Mouse (Mus musculus) lung, embryonic 14.5 days (tissue): Measurements from ENCODE around the gene Rtn3. TPM values are rescaled to one million over a fixed set of nuclear protein-coding genes. Genes with fewer than 3 reads are reported as not detected.

Experiments
- ATAC-seq: fragments of 200-750 bp; cut with Nextera tagmentation; 2 replicates; pipeline ENCODE4 v1.8.0; 2017; ENCODE audit warnings: mild to moderate bottlenecking, moderate TSS enrichment, moderate library complexity; ENCODE audit not compliant: insufficient read depth
- DNase-seq: peaks from one replicate; pipeline ENCODE4 v3.0.0-alpha.2; 2015
- H3K27ac ChIP-seq: fragments of 300-500 bp; sonication (generic); 2 replicates; pipeline ENCODE4 v1.5.1; 2014; ENCODE audit warnings: low read depth, mild to moderate bottlenecking, moderate library complexity
- H3K27me3 ChIP-seq: fragments of 300-500 bp; sonication (generic); 2 replicates; pipeline ENCODE4 v1.6.1; 2014; ENCODE audit warnings: low read length, control low read depth; ENCODE audit not compliant: insufficient read depth
- H3K36me3 ChIP-seq: fragments of 300-500 bp; sonication (generic); 2 replicates; pipeline ENCODE4 v1.6.1; 2014; ENCODE audit warnings: control low read depth; ENCODE audit not compliant: insufficient read depth
- H3K4me1 ChIP-seq: fragments of 300-500 bp; sonication (generic); 2 replicates; pipeline ENCODE4 v1.6.1; 2014; ENCODE audit warnings: antibody characterized with exemption, control low read depth; ENCODE audit not compliant: insufficient read depth
- H3K4me2 ChIP-seq: fragments of 300-500 bp; sonication (generic); 2 replicates; pipeline ENCODE4 v1.6.1; 2014; ENCODE audit warnings: mild to moderate bottlenecking
- H3K4me3 ChIP-seq: fragments of 300-500 bp; sonication (generic); 2 replicates; pipeline ENCODE4 v1.5.1; 2014; ENCODE audit warnings: low read depth, low read length
- H3K9ac ChIP-seq: fragments of 300-500 bp; sonication (generic); 2 replicates; pipeline ENCODE4 v1.6.1; 2014
- H3K9me3 ChIP-seq: fragments of 300-500 bp; sonication (generic); 2 replicates; pipeline ENCODE4 v1.6.1; 2016; ENCODE audit warnings: low read depth, low read length, control low read depth
- CTCF ChIP-seq: IDR thresholded peaks from 2 replicates; pipeline ENCODE4 v1.5.1; 2016; ENCODE audit warnings: antibody characterized with exemption, low read depth
- WGBS: fragments of 180-500 bp; shearing (Covaris S2); extraction: QIAGEN DNeasy Blood & Tissue Kit; methylation state at CpG from one replicate; pipeline ENCODE4 v1.1.7; 2014; 5-methylcytosine and 5-hydroxymethylcytosine counted together
- polyA plus RNA-seq: library from polyadenylated mRNA; unstranded; fragments of >200 nt; fragmentation: Nextera tagmentation; extraction: Ambion mirVana; gene quantifications from 2 replicates; pipeline ENCODE4 v1.2.1, GENCODE M21; 2014

Gene Rtn3
- polyA plus RNA-seq, 1 experiment from 2014 or later, result 112 TPM

- no peak for TF ChIP-seq CTCF
- H3K4me2 ChIP-seq, result peak overlapping the region; percentile 81
- WGBS, result 34% methylated on average over 14 of the region's 14 CpGs
- peak; percentile 63 for DNase-seq
- peak overlapping the region; percentile 99 for H3K27ac ChIP-seq
- peak overlapping the region; percentile 92 for H3K9ac ChIP-seq
- H3K9me3 ChIP-seq, result no peaks in the 10 kb centered on the region
- H3K4me3 ChIP-seq, result peak overlapping the region; percentile 73
- H3K36me3 ChIP-seq, result 0 out of 2 replicates have a peak, but pooled peaks cover 3% of the 10 kb centered on the region
- ATAC-seq, result no peak
- no peaks in the 10 kb centered on the region for H3K27me3 ChIP-seq
- H3K4me1 ChIP-seq, result no peaks in the 10 kb centered on the region
Measured at GRCm38 (mm10) chr19:7495221-7496038, 12.3 kb upstream of the Rtn3 start.

DNA sequence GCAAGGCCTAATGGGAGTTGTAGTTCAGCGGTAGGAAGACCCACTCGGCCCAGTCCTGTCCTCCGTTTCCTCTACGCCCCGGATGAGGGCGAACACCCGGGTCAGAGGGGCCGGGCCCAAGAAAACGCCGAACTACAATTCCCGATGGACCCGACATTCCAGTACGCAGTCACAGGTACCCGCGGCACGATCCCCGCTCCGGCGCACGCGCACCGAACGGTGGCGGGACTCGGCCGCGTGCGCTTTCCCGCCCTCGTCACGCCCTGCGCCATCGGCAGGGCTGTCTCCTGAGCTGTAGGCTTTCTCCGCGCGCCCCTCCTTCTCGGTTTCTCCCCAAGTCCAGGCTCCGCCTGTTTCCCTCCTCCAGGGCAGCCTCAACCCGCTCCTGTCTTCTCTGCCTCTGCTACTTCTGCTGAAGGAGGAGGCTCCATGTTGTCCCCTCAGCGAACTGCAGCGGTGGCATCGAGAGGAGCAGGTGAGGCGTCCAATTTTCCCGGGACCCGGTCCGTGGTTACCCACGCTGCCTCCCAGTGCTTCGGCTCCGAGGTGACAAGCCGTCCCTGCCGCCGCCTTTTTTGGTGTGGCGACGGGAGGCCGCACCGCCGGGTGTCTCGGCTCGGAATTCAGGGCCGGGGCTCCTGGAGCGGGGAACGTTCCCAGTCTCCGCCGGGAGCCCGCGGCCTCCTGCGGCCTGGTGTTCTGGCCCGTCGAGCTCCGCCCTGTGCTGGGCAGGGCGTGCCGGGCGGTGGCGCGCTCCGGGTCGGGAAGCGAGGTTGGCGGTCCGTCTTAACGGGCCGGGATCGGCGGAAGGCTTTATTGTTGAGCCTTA lies 11.3 kb upstream of the Rtn3 start:
- H3K4me3 ChIP-seq, result peak overlapping the region; percentile 73
- ATAC-seq, result peak; percentile 96
- peak overlapping the region; percentile 81 for H3K4me2 ChIP-seq
- under 1% methylated on average over 84 of the region's 84 CpGs for WGBS
- H3K9ac ChIP-seq, result peak overlapping the region; percentile 92
- H3K9me3 ChIP-seq, result no peaks in the 10 kb centered on the region
- no peaks in the 10 kb centered on the region for H3K4me1 ChIP-seq
- no peaks in the 10 kb centered on the region for H3K27me3 ChIP-seq
- H3K36me3 ChIP-seq, result 0 out of 2 replicates have a peak, but pooled peaks cover 3% of the 10 kb centered on the region
- peak; percentile 98 for DNase-seq
- H3K27ac ChIP-seq, result peak overlapping the region; percentile 99
- TF ChIP-seq CTCF, result no peak

- H3K36me3 ChIP-seq, result no peaks in the 10 kb centered on the region
- peak within 1 kb of the TSS; percentile 92 for H3K9ac ChIP-seq
- peak within 1 kb of the TSS; percentile 99 for H3K27ac ChIP-seq
- WGBS, result 27% methylated on average over 31 of the region's 31 CpGs
- H3K27me3 ChIP-seq, result no peaks in the 10 kb centered on the region
- no peaks in the 10 kb centered on the region for H3K9me3 ChIP-seq
- peak within 1 kb of the TSS; percentile 81 for H3K4me2 ChIP-seq
- H3K4me3 ChIP-seq, result peak within 1 kb of the TSS; percentile 73
- DNase-seq (no peak), ATAC-seq (no peak)
- no peaks in the 10 kb centered on the region for H3K4me1 ChIP-seq
- no peak for TF ChIP-seq CTCF
Measured at GRCm38 (mm10) chr19:7493352-7494186, 10.5 kb upstream of the Rtn3 start, which contains the start of gene Atl3. Gene Atl3 (plus strand): TSS chr19:7494040.

DNA sequence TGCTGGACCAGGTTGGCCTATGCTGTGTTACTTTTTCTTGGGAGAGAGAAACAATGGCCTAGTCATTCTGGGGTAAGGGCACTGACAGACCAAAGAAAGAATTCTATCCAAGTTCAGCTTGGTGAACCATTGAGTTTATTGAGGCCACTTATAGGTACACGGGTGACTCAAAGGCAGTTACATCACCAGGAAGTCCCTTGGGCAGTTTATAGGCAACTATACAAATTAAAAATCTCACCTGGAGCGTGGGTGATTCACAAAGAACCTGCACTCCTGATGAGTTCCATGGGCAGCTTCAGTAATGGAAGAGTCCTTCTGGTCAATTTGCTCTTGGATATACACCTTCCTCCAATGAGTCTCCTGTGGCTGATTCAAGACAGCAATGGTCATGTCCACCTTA lies 9.6 kb upstream of the Rtn3 start:
- DNase-seq, result no peak
- ATAC-seq, result no peak
- H3K27me3 ChIP-seq, result no peaks in the 10 kb centered on the region
- H3K4me1 ChIP-seq, result no peaks in the 10 kb centered on the region
- 88% methylated on average over 2 of the region's 2 CpGs for WGBS
- no peak overlapping the region for H3K27ac ChIP-seq
- no peaks in the 10 kb centered on the region for H3K36me3 ChIP-seq
- TF ChIP-seq CTCF, result no peak
- H3K9me3 ChIP-seq, result no peaks in the 10 kb centered on the region
- H3K9ac ChIP-seq, result no peak overlapping the region
- H3K4me2 ChIP-seq, result no peak overlapping the region
- no peak overlapping the region for H3K4me3 ChIP-seq

DNA sequence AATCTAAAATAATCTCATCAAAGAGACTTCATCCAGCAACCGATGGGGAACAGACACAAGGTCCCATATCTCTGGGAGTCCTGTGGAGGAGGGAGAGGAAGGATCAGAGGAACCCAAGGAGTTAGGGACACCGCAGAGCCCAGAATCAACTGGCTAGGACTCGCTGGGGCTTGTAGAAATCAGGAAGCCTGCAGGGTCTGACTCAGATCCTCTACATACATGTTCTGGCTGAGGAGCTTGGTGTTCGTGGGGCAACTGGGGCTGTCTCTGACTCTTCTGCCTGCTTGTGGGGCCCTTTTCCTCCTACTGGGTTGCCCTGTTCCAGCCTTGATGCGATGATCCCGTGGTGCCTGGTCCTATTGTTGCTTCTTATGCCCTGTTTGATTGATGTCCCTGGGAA lies 8.9 kb upstream of the Rtn3 start:
- H3K9me3 ChIP-seq, result no peaks in the 10 kb centered on the region
- no peak for TF ChIP-seq CTCF
- no peaks in the 10 kb centered on the region for H3K27me3 ChIP-seq
- DNase-seq, result no peak
- H3K4me2 ChIP-seq, result no peak overlapping the region
- H3K27ac ChIP-seq, result no peak overlapping the region
- H3K36me3 ChIP-seq, result no peaks in the 10 kb centered on the region
- no peaks in the 10 kb centered on the region for H3K4me1 ChIP-seq
- no peak overlapping the region for H3K4me3 ChIP-seq
- H3K9ac ChIP-seq, result no peak overlapping the region
- ATAC-seq, result no peak
- WGBS, result 79% methylated on average over 6 of the region's 6 CpGs

DNA sequence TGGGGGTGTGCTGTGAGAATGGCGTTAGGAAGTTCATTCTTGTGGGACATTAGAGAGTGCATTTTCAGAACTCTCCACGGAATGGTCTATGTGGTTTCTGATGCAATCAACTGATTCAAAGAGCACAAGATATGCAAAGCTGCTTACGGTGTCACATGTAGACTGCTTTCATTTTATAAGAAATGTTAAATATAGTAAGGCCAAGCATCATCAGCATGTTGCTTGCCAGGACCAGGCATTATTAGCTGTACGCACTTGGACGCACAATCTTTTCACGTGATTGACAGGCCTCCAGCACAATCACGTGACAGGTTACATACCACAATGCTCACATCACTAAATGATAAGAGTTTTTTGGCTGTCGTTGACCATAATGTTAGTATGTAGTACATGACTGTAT lies 4.6 kb upstream of the Rtn3 start:
- Histone ChIP-seq H3K9ac (no peak overlapping the region), H3K27ac (no peak overlapping the region), H3K4me2 (no peak overlapping the region), H3K27me3 (no peaks in the 10 kb centered on the region), H3K9me3 (no peaks in the 10 kb centered on the region), H3K4me1 (no peaks in the 10 kb centered on the region), H3K36me3 (no peaks in the 10 kb centered on the region), H3K4me3 (no peak overlapping the region)
- ATAC-seq (no peak), DNase-seq (no peak)
- 78% methylated on average over 8 of the region's 8 CpGs for WGBS
- TF ChIP-seq CTCF, result no peak
